11 mouse cellular contexts compared by ENCODE assay signal in the genomic region with DNA sequence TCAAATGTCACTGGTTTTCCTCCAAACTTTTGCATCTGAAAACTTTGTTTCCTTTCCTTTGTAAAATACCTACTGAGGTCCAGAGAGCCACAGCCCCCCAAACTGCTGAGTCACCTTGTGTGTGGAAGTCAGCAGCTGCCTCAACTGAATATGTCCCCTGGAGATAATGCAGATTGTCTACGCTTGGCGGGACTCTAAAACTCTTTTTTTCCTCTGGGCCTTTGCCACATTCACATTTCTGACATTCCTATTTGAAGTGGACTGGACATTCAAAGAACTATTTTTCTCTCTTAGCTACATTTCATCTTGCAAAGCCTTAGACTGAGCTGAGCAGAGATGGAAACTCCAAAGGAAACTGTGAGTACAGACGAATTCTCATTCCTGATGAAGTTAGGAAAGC. TPM values are rescaled to one million over a fixed set of nuclear protein-coding genes. Genes with fewer than 3 reads are reported as not detected.
A peak's percentile ranks its signal among the peaks of the same experiment; 100 is the strongest.
DNase-seq lines count a peak whose midpoint lies in the region; ATAC-seq lines count a peak whose summit lies in the region.
"Had no signal": no experiment of that assay in that cellular context is flagged by ENCODE, and none has a peak within 500 bp of the region (broad histone marks: within the 10 kb centered on the region; RNA-seq: fewer than 3 reads in every experiment).

A gene (plus strand): TSS at position 172 of the 400 bp plus-strand sequence.

- H3K9me3 ChIP-seq in forebrain, embryonic 11.5 days (ENCODE audit: control insufficient read depth, low read length), result no peaks in the 10 kb centered on the region
- H3K9me3 ChIP-seq in forebrain, embryonic 14.5 days (replicated peaks; ENCODE audit: control insufficient read depth, low read length), result no peaks in the 10 kb centered on the region
- no peaks in the 10 kb centered on the region for H3K9me3 ChIP-seq in heart, embryonic 11.5 days (replicated peaks; ENCODE audit: control insufficient read depth, low read length)
- H3K9me3 ChIP-seq: limb, embryonic 15.5 days had no signal

- H3K4me1 ChIP-seq in forebrain, embryonic 11.5 days (replicated peaks; ENCODE audit: control insufficient read depth, insufficient read depth, low read length), result no peaks in the 10 kb centered on the region
- H3K4me1 ChIP-seq in forebrain, embryonic 14.5 days (ENCODE audit: control insufficient read depth, insufficient read depth, low read length), result 0 out of 2 replicates have a peak, but pooled peaks cover 2% of the 10 kb centered on the region
- H3K4me1 ChIP-seq in heart, embryonic 11.5 days (ENCODE audit: control insufficient read depth, insufficient read depth, low read length), result no peaks in the 10 kb centered on the region
- H3K4me1 ChIP-seq: limb, embryonic 15.5 days had no signal

- intact Hi-C loops in left cerebral cortex, postnatal 10 days (cut with DNase I), result no loop called here

- no peaks in the 10 kb centered on the region for H3K27me3 ChIP-seq in forebrain, embryonic 11.5 days (ENCODE audit: control insufficient read depth, insufficient read depth, low read length)
- no peaks in the 10 kb centered on the region for H3K27me3 ChIP-seq in forebrain, embryonic 14.5 days (replicated peaks; ENCODE audit: control insufficient read depth, insufficient read depth, low read length)
- no peaks in the 10 kb centered on the region for H3K27me3 ChIP-seq in heart, embryonic 11.5 days (ENCODE audit: control insufficient read depth, insufficient read depth, low read length)
- H3K27me3 ChIP-seq: limb, embryonic 15.5 days had no signal

- no peak within 1 kb of the TSS for H3K4me2 ChIP-seq in forebrain, embryonic 11.5 days (ENCODE audit: low read depth, low read length, severe bottlenecking)
- H3K4me2 ChIP-seq in forebrain, embryonic 14.5 days (ENCODE audit: low read length), result no peak within 1 kb of the TSS
- H3K4me2 ChIP-seq in heart, embryonic 11.5 days, result peak within 1 kb of the TSS; percentile 43
- H3K4me2 ChIP-seq: limb, embryonic 15.5 days had no signal

- H3K27ac ChIP-seq in forebrain, embryonic 11.5 days (ENCODE audit: low read depth, low read length), result no peak within 1 kb of the TSS
- H3K27ac ChIP-seq in forebrain, embryonic 14.5 days (ENCODE audit: low read depth, low read length), result no peak within 1 kb of the TSS
- peak within 1 kb of the TSS; percentile 84 for H3K27ac ChIP-seq in heart, embryonic 11.5 days (ENCODE audit: low read depth, low read length)
- H3K27ac ChIP-seq: limb, embryonic 15.5 days had no signal

- no peak within 1 kb of the TSS for H3K9ac ChIP-seq in forebrain, embryonic 11.5 days (ENCODE audit: low read length)
- H3K9ac ChIP-seq in forebrain, embryonic 14.5 days (ENCODE audit: low read length), result no peak within 1 kb of the TSS
- H3K9ac ChIP-seq in heart, embryonic 11.5 days (ENCODE audit: low read depth, low read length), result 0 out of 2 replicates have a peak within 1 kb of the TSS, but pooled peaks have one; percentile 43
- H3K9ac ChIP-seq: limb, embryonic 15.5 days had no signal

- 13% methylated on average over 3 of the region's 3 CpGs for WGBS in forebrain, embryonic 11.5 days
- 15% methylated on average over 3 of the region's 3 CpGs for WGBS in forebrain, embryonic 14.5 days
- WGBS in heart, embryonic 11.5 days (ENCODE audit: insufficient replicate concordance), result 17% methylated on average over 3 of the region's 3 CpGs

- DNase-seq in forebrain, embryonic 11.5 days (ENCODE audit: low spot score), result peak; percentile 44
- no peak for DNase-seq in forebrain, embryonic 14.5 days (ENCODE audit: low spot score)
- DNase-seq in c-Kit-negative CD71-positive TER-119-positive erythroid progenitor cells, embryonic 14.5 days (ENCODE audit: low read depth, low spot score), result peak; percentile 90
- DNase-seq in testis, postnatal 10 days (ENCODE audit: low spot score), result no peak
- DNase-seq in left cerebral cortex, postnatal 10 days (ENCODE audit: extremely low spot score in 1 of 2, low spot score in 2 of 2), result no peak
- no peak for DNase-seq in left cerebral cortex, adult 18-20 months (ENCODE audit: low spot score in 2 of 2)
- DNase-seq: cerebellum, adult 9-10 months had no signal

- no peaks in the 10 kb centered on the region for H3K36me3 ChIP-seq in forebrain, embryonic 11.5 days (ENCODE audit: control insufficient read depth, insufficient read depth, low read length)
- H3K36me3 ChIP-seq in forebrain, embryonic 14.5 days (ENCODE audit: control insufficient read depth, insufficient read depth, low read length), result no peaks in the 10 kb centered on the region
- no peaks in the 10 kb centered on the region for H3K36me3 ChIP-seq in heart, embryonic 11.5 days (ENCODE audit: control insufficient read depth, insufficient read depth, low read length)
- H3K36me3 ChIP-seq: limb, embryonic 15.5 days had no signal

- H3K4me3 ChIP-seq in forebrain, embryonic 11.5 days (ENCODE audit: low read depth, low read length), result no peak within 1 kb of the TSS
- no peak within 1 kb of the TSS for H3K4me3 ChIP-seq in forebrain, embryonic 14.5 days (ENCODE audit: low read depth, low read length)
- H3K4me3 ChIP-seq in heart, embryonic 11.5 days (ENCODE audit: low read depth, low read length), result peak within 1 kb of the TSS; percentile 36
- H3K4me3 ChIP-seq: limb, embryonic 15.5 days had no signal

- peak; percentile 64; the same call in 1 of the 2 replicates for ATAC-seq in forebrain, embryonic 11.5 days (replicated peaks; ENCODE audit: low FRiP score)
- ATAC-seq in forebrain, embryonic 14.5 days, result no peak
- ATAC-seq in heart, embryonic 11.5 days (replicated peaks; ENCODE audit: insufficient number of reproducible peaks, low FRiP score, low TSS enrichment), result peak; percentile 83
- peak; percentile 53; the same call in 1 of the 2 replicates for ATAC-seq in megakaryocyte, adult 5-6 weeks (ENCODE audit: poor library complexity, severe bottlenecking)
- ATAC-seq: hindbrain, embryonic 16.5 days had no signal

RNA-seq across cellular contexts. Expression of the gene that starts here (rescaled TPM):
- 2.7 and 3.5 TPM in 2 replicates for polyA plus RNA-seq in forebrain, embryonic 11.5 days (2014; fragmentation: Nextera tagmentation; extraction: Ambion mirVana)
- polyA plus RNA-seq in forebrain, embryonic 14.5 days (2014; fragmentation: Nextera tagmentation; extraction: Ambion mirVana), result 0.10 and 0.13 TPM in 2 replicates
- polyA plus RNA-seq in heart, embryonic 11.5 days (2014; fragmentation: Nextera tagmentation; extraction: Ambion mirVana), result 9.3 and 11.2 TPM in 2 replicates
- 1.1 and 1.3 TPM in 2 replicates for total RNA-seq in megakaryocyte, adult 5-6 weeks (2015)
- total RNA-seq in megakaryocyte, adult 5-6 weeks (2017), result 2.7 and 5.9 TPM in 2 replicates
- under 1 TPM; 0.16 to 0.32 TPM for total RNA-seq in left cerebral cortex, postnatal 10 days (2021)
- total RNA-seq in left cerebral cortex, adult 18-20 months (2021), result under 1 TPM; 0.05 to 0.07 TPM

Comparison
In these comparisons a context has a peak if more than half of its experiments do, and no peak if none do; other contexts are left out.
1. DNase-seq: peak in forebrain, embryonic 11.5 days (single experiment) and c-Kit-negative CD71-positive TER-119-positive erythroid progenitor cells, embryonic 14.5 days (single experiment); none in forebrain, embryonic 14.5 days (single experiment), testis, postnatal 10 days (single experiment), left cerebral cortex, postnatal 10 days (0 of 2) and left cerebral cortex, adult 18-20 months (0 of 2).